Mouse (Mus musculus): ENCODE data around the gene Entr1. TPM values are rescaled to one million over a fixed set of nuclear protein-coding genes. Genes with fewer than 3 reads are reported as not detected.

The Entr1 gene
- polyA plus RNA-seq (2012; ENCODE audit: insufficient read depth, insufficient read length, low replicate concordance, missing spikeins) = not detected in 2 replicates

DNA sequence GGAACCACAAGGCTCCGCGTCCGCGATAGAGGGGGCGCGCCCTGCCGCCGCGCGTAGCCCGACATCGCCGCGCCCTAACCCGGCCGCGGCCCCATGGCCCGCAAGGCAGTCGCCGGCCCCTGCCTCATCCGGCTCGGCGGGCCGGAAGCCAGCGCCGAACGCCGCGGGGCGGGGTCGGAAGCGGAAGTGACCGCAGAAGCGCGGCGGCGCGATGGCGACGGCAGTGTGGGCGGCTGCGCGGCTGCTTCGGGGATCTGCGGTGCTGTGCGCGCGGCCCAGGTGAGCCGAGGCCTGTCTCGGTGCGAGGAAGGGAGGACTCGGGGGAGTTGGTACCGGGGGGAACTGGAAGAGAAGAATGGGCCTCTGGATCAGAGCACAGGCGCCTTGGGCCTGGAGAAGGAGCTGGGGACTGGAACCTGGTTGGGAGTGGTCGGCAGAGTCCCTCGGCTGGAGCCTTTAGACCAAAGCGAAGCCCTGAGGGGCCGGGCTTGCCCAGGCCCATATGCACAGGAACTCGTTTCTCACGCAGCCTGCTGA is at the start of gene Entr1, which contains the start of gene Pmpca:
Entr1 (minus strand) TSS at position 163 of the 537 bp plus-strand sequence.
Pmpca (plus strand) TSS at position 186 of the 537 bp plus-strand sequence.
- H3K4me3 ChIP-seq (ENCODE audit: insufficient read depth, low read depth, low read length) = peak within 1 kb of the TSS; percentile 73
- TF ChIP-seq CTCF (IDR thresholded peaks at IDR 0.05; ENCODE audit: insufficient read depth, low read depth, low read length) = no peak
- TF ChIP-seq POLR2A (IDR thresholded peaks at IDR 0.05; ENCODE audit: insufficient read depth, low read depth, low read length) = peak; percentile 87
- H3K4me1 ChIP-seq (ENCODE audit: control insufficient read depth, insufficient read depth, low read length) = peaks cover 15% of the 10 kb centered on the region
- no peak within 1 kb of the TSS for H3K27ac ChIP-seq (ENCODE audit: insufficient read depth, low read depth, low read length)
- under 1% methylated on average over 58 of the region's 60 CpGs for WGBS

DNA sequence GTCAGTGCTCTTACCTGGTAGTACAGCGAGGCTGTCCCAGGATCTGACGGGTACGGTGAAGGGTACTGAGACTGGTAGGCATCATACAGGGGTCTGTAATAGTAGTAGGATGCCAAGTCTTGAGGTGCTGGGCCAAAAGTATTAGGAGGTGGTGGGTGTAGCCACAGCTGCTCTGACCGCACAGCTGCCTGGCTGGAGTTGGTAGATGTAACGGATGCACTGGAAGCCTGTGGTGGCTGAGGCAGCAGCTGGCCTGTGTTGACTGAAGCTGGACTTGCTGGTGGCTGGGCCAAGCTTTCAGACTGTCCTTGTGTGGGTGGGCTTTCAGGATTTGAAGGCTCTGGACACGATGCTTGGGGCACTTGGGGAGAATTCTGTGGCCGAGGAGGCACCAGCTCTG is 49.3 kb upstream of the Entr1 start:
- Histone ChIP-seq H3K4me3 (ENCODE audit: insufficient read depth, low read depth, low read length) (no peak overlapping the region), H3K27ac (ENCODE audit: insufficient read depth, low read depth, low read length) (no peak overlapping the region), H3K4me1 (ENCODE audit: control insufficient read depth, insufficient read depth, low read length) (peaks cover 19% of the 10 kb centered on the region)
- WGBS = 75% methylated on average over 7 of the region's 7 CpGs
- TF ChIP-seq POLR2A (IDR thresholded peaks at IDR 0.05; ENCODE audit: insufficient read depth, low read depth, low read length) (no peak), CTCF (IDR thresholded peaks at IDR 0.05; ENCODE audit: insufficient read depth, low read depth, low read length) (no peak)

DNA sequence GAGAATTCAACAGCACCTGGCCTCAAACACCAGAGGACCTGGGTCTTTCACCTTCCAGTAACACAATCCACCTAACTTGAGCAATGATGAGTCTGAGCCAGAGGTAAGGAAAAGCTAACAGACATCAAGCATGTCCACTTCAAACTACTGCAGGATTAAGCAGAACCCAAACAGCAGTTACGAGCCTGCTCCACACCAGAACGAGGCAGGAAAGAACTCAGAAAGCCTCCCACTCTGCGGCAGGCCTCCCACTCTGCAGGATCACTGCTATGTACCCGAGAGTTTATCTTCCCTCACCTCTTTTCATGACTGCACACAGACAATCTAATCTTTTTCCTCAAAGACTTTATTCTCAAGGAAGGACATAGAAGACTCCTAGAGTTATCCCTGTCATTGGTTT is 48.1 kb upstream of the Entr1 start:
- Histone ChIP-seq H3K27ac (ENCODE audit: insufficient read depth, low read depth, low read length) (no peak overlapping the region), H3K4me1 (ENCODE audit: control insufficient read depth, insufficient read depth, low read length) (peaks cover 19% of the 10 kb centered on the region), H3K4me3 (ENCODE audit: insufficient read depth, low read depth, low read length) (no peak overlapping the region)
- no peak for TF ChIP-seq POLR2A (IDR thresholded peaks at IDR 0.05; ENCODE audit: insufficient read depth, low read depth, low read length)
- TF ChIP-seq CTCF (IDR thresholded peaks at IDR 0.05; ENCODE audit: insufficient read depth, low read depth, low read length) = no peak
- WGBS = 18% methylated on average over 4 of the region's 4 CpGs

DNA sequence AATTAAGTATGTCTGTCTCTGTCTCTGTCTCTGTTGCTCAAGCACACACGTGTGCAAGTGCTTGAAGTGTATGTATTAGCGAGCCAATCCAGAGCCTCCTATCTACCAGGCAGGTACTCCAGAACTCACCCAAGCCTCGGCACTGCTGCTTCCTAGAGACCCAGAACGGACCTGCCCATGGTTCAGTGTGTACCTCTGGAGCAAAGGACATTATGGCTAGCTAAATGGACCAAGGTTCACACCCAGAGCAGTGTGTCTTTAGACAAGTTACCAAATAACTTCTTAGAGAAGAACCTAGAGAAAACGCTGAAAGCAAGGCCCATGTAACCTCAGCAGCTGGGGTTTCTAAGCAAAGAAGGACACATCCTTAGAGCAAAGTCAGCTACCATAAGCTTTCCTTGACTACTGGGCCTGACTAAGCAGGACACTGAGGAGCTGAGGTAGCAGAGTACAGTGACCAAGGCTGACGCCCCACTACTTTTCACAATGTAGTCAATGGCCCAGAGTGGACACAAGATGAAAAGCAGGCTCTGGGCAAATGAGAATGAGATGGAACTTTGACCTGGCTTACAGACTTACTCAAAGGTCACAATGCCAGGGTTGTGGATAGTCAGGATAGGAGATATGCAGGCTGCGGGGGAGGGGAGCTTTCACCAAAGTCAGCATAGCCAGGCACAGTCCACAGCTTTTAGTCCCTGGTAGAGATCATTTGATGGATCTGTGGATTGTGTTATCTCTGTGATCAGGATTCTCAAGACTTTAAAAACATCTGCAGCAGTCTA is 45.9 kb upstream of the Entr1 start:
- no peak overlapping the region for H3K27ac ChIP-seq (ENCODE audit: insufficient read depth, low read depth, low read length)
- peaks cover 19% of the 10 kb centered on the region for H3K4me1 ChIP-seq (ENCODE audit: control insufficient read depth, insufficient read depth, low read length)
- H3K4me3 ChIP-seq (ENCODE audit: insufficient read depth, low read depth, low read length) = no peak overlapping the region
- no peak for TF ChIP-seq CTCF (IDR thresholded peaks at IDR 0.05; ENCODE audit: insufficient read depth, low read depth, low read length)
- TF ChIP-seq POLR2A (IDR thresholded peaks at IDR 0.05; ENCODE audit: insufficient read depth, low read depth, low read length) = no peak
- WGBS = 88% methylated on average over 7 of the region's 7 CpGs

DNA sequence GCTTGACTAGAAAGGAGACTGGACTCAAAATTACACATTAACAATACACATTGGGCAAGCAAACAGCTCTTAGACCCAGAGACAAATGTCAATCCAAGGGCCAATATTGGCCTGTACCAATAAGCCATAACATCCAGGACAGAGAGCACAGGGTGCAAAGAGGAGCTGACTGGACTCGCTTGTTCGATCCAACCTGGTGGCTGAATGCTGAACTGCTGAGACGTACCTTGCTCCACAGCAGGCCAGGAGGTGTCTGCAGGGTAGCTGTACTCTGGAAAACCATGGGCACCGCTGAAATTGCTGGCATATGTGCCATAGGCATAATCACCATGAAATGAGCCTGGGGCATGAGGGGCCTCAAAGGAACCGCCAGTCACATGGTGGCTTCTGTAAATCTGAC is 40.7 kb upstream of the Entr1 start:
- TF ChIP-seq POLR2A (IDR thresholded peaks at IDR 0.05; ENCODE audit: insufficient read depth, low read depth, low read length) (no peak), CTCF (IDR thresholded peaks at IDR 0.05; ENCODE audit: insufficient read depth, low read depth, low read length) (no peak)
- Histone ChIP-seq H3K4me1 (ENCODE audit: control insufficient read depth, insufficient read depth, low read length) (no peaks in the 10 kb centered on the region), H3K4me3 (ENCODE audit: insufficient read depth, low read depth, low read length) (no peak overlapping the region), H3K27ac (ENCODE audit: insufficient read depth, low read depth, low read length) (no peak overlapping the region)
- 96% methylated on average over 5 of the region's 5 CpGs for WGBS

DNA sequence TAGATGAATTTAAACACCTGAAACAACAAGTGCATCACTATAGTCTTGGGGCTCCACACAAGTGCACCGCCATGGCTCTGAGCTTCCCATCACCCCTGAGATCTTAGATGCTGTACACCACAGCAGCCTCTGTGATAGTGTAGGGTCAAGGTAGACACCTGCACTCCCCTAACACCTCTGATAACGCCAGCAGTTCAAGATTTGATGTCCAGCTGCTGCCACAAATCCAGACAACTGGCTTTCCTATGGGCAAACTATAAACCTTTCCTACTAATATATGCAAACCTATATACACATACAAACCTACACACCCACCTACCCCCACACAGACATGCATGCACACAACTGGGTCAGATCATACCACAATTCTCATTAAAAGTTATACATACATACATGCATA is 35.4 kb upstream of the Entr1 start:
- TF ChIP-seq POLR2A (IDR thresholded peaks at IDR 0.05; ENCODE audit: insufficient read depth, low read depth, low read length) = no peak
- no peak for TF ChIP-seq CTCF (IDR thresholded peaks at IDR 0.05; ENCODE audit: insufficient read depth, low read depth, low read length)
- no peak overlapping the region for H3K4me3 ChIP-seq (ENCODE audit: insufficient read depth, low read depth, low read length)
- no peaks in the 10 kb centered on the region for H3K4me1 ChIP-seq (ENCODE audit: control insufficient read depth, insufficient read depth, low read length)
- 97% methylated on average over 2 of the region's 2 CpGs for WGBS
- no peak overlapping the region for H3K27ac ChIP-seq (ENCODE audit: insufficient read depth, low read depth, low read length)

DNA sequence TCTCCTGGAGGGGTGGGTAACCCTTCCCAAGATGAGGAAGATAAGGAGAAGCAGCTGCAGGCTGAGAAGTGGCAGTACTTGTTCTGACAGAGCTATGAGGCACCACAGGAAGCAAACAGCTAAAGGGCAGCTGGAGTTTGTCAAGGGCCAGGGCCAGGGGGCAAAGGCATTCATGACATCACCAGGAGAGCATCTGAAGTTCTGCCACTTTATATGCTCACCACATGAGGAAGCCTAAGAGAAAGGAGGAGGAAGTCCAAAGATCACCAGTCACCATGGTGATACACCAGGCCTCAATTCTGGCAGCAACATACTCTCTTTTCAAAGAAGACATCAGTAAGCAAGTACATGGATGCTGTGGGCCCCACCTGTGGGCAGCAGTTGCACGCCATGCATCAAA is 34.0 kb upstream of the Entr1 start:
- no peak for TF ChIP-seq POLR2A (IDR thresholded peaks at IDR 0.05; ENCODE audit: insufficient read depth, low read depth, low read length)
- TF ChIP-seq CTCF (IDR thresholded peaks at IDR 0.05; ENCODE audit: insufficient read depth, low read depth, low read length) = no peak
- WGBS = 87% methylated on average over 1 of the region's 1 CpGs

DNA sequence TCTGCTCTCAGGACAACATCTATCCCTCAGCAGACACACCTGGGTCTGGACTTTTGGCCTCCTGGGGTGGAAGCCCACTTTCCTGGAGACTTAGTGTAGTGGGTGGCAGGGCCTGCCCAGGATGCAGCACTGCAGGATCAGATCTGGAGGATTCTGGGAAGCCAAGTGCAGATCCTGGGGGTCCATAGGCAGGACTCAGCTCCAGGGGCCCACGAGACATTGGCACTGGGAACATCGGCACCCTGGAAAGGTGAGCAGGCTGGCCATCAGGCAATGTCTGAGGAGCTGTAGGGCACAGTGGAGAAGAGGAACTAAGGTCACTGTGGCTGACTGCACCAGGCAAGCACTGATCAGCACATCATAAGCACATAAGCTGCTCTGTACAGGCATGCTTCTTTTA is 32.9 kb upstream of the Entr1 start:
- Histone ChIP-seq H3K4me1 (ENCODE audit: control insufficient read depth, insufficient read depth, low read length) (no peaks in the 10 kb centered on the region), H3K27ac (ENCODE audit: insufficient read depth, low read depth, low read length) (no peak overlapping the region), H3K4me3 (ENCODE audit: insufficient read depth, low read depth, low read length) (no peak overlapping the region)
- TF ChIP-seq CTCF (IDR thresholded peaks at IDR 0.05; ENCODE audit: insufficient read depth, low read depth, low read length) = no peak
- no peak for TF ChIP-seq POLR2A (IDR thresholded peaks at IDR 0.05; ENCODE audit: insufficient read depth, low read depth, low read length)
- WGBS = 89% methylated on average over 2 of the region's 2 CpGs

More for the DNA sequence above, 34.0 kb upstream of the Entr1 start:
- Histone ChIP-seq H3K27ac (ENCODE audit: insufficient read depth, low read depth, low read length) (no peak overlapping the region), H3K4me3 (ENCODE audit: insufficient read depth, low read depth, low read length) (no peak overlapping the region), H3K4me1 (ENCODE audit: control insufficient read depth, insufficient read depth, low read length) (no peaks in the 10 kb centered on the region)

DNA sequence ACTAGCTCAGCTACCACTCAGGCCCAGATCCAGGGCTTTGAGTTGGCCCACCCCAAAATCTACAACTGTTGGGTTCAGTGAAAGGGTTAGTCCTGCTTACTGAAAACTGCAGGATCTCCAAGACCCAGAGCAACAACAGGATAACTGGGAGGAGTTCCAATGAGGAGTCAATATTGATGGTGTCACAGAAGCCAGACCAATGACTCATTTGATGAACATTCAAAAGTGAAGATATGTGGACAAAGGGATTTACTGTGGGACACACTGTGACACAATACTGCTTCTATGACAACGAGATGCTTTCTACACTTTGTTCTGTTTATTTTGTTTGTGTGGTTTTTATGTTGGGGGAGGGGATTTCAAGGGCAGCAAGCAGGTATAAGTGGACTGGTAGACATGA is 29.0 kb upstream of the Entr1 start:
- 82% methylated on average over 1 of the region's 1 CpGs for WGBS
- H3K4me3 ChIP-seq (ENCODE audit: insufficient read depth, low read depth, low read length) = no peak overlapping the region
- no peaks in the 10 kb centered on the region for H3K4me1 ChIP-seq (ENCODE audit: control insufficient read depth, insufficient read depth, low read length)

More for the DNA sequence above, 29.0 kb upstream of the Entr1 start:
- H3K27ac ChIP-seq (ENCODE audit: insufficient read depth, low read depth, low read length) = no peak overlapping the region
- TF ChIP-seq POLR2A (IDR thresholded peaks at IDR 0.05; ENCODE audit: insufficient read depth, low read depth, low read length) = no peak
- TF ChIP-seq CTCF (IDR thresholded peaks at IDR 0.05; ENCODE audit: insufficient read depth, low read depth, low read length) = no peak

Data from olfactory bulb, adult 2 months (tissue).